Mouse (Mus musculus) lung, embryonic 16.5 days (tissue): ENCODE results near the gene AI481877. TPM values are rescaled to one million over a fixed set of nuclear protein-coding genes. Genes with fewer than 3 reads are reported as not detected.

Source experiments
- ATAC-seq: fragments of 200-750 bp; cut with Nextera tagmentation; 2 replicates; pipeline ENCODE4 v1.8.0; 2017; ENCODE audit warnings: low read depth, mild to moderate bottlenecking, moderate library complexity
- H3K27ac ChIP-seq: fragments of 300-500 bp; sonication (generic); 2 replicates; pipeline ENCODE4 v1.5.1; 2014; ENCODE audit warnings: mild to moderate bottlenecking, control low read depth, low read length
- H3K27me3 ChIP-seq: fragments of 300-500 bp; sonication (generic); 2 replicates; pipeline ENCODE4 v1.6.1; 2014; ENCODE audit warnings: low read depth, low read length, mixed read lengths; ENCODE audit not compliant: control insufficient read depth, insufficient read depth
- H3K36me3 ChIP-seq: fragments of 300-500 bp; sonication (generic); 2 replicates; pipeline ENCODE4 v1.6.1; 2014; ENCODE audit warnings: low read length; ENCODE audit not compliant: control insufficient read depth, insufficient read depth
- H3K4me1 ChIP-seq: fragments of 300-500 bp; sonication (generic); replicated peaks from 2 replicates; pipeline ENCODE4 v1.6.1; 2014; ENCODE audit warnings: low read length, mixed read lengths; ENCODE audit not compliant: control insufficient read depth, insufficient read depth
- H3K4me2 ChIP-seq: fragments of 300-500 bp; sonication (generic); 2 replicates; pipeline ENCODE4 v1.6.1; 2014; ENCODE audit warnings: low read depth, low read length, control low read depth
- H3K4me3 ChIP-seq: fragments of 300-500 bp; sonication (generic); 2 replicates; pipeline ENCODE4 v1.5.1; 2014; ENCODE audit warnings: mild to moderate bottlenecking, low read length, control low read depth
- H3K9ac ChIP-seq: fragments of 300-500 bp; sonication (generic); 2 replicates; pipeline ENCODE4 v1.6.1; 2014; ENCODE audit warnings: low read length, control low read depth
- H3K9me3 ChIP-seq: fragments of 300-500 bp; sonication (generic); 2 replicates; pipeline ENCODE4 v1.6.1; 2016; ENCODE audit warnings: low read length; ENCODE audit not compliant: control insufficient read depth
- WGBS: fragments of 180-500 bp; shearing (Covaris S2); extraction: QIAGEN DNeasy Blood & Tissue Kit; methylation state at CpG from one replicate; pipeline ENCODE4 v1.1.7; 2014; 5-methylcytosine and 5-hydroxymethylcytosine counted together
- polyA plus RNA-seq: library from polyadenylated mRNA; unstranded; fragments of >200 nt; fragmentation: Nextera tagmentation; extraction: Ambion mirVana; gene quantifications from 2 replicates; pipeline ENCODE4 v1.2.1, GENCODE M21; 2015

The AI481877 gene
- polyA plus RNA-seq, 1 experiment from 2014 or later = not detected

- 89% methylated on average over 3 of the region's 3 CpGs for WGBS
- ATAC-seq = no peak
Measured at GRCm38 (mm10) chr4:59015181-59015580, 123.6 kb downstream of the AI481877 start.

GRCm38 (mm10) chr4:59011446-59011845 is 127.3 kb downstream of the AI481877 start:
- H3K4me3 ChIP-seq = no peak overlapping the region
- no peak overlapping the region for H3K27ac ChIP-seq
- no peaks in the 10 kb centered on the region for H3K36me3 ChIP-seq
- H3K9ac ChIP-seq = no peak overlapping the region
- H3K4me1 ChIP-seq = peaks cover 6% of the 10 kb centered on the region; the same call in 1 of the 2 replicates
- H3K4me2 ChIP-seq = no peak overlapping the region
- H3K27me3 ChIP-seq = no peaks in the 10 kb centered on the region
- ATAC-seq = no peak
- no peaks in the 10 kb centered on the region for H3K9me3 ChIP-seq
- WGBS = 47% methylated on average over 3 of the region's 3 CpGs

More at GRCm38 (mm10) chr4:59015181-59015580, 123.6 kb downstream of the AI481877 start:
- Histone ChIP-seq H3K4me3 (no peak overlapping the region), H3K27me3 (no peaks in the 10 kb centered on the region), H3K36me3 (peaks cover 9% of the 10 kb centered on the region), H3K9me3 (no peaks in the 10 kb centered on the region), H3K4me2 (no peak overlapping the region), H3K9ac (no peak overlapping the region), H3K4me1 (peaks cover 6% of the 10 kb centered on the region; the same call in 1 of the 2 replicates), H3K27ac (no peak overlapping the region)

- Histone ChIP-seq H3K27me3 (no peaks in the 10 kb centered on the region), H3K27ac (no peak overlapping the region), H3K9me3 (no peaks in the 10 kb centered on the region), H3K36me3 (no peaks in the 10 kb centered on the region), H3K4me3 (no peak overlapping the region), H3K9ac (no peak overlapping the region), H3K4me1 (peaks cover 13% of the 10 kb centered on the region), H3K4me2 (no peak overlapping the region)
- 73% methylated on average over 4 of the region's 4 CpGs for WGBS
- ATAC-seq = no peak
Measured at GRCm38 (mm10) chr4:59009696-59010095, 129.1 kb downstream of the AI481877 start.

- 87% methylated on average over 7 of the region's 7 CpGs for WGBS
- no peak for ATAC-seq
- peaks cover 18% of the 10 kb centered on the region for H3K4me1 ChIP-seq
Measured at GRCm38 (mm10) chr4:59009186-59009585, 129.6 kb downstream of the AI481877 start.

GRCm38 (mm10) chr4:59007974-59008373 is 130.8 kb downstream of the AI481877 start:
- no peak for ATAC-seq
- peaks cover 25% of the 10 kb centered on the region for H3K4me1 ChIP-seq
- no peaks in the 10 kb centered on the region for H3K36me3 ChIP-seq
- no peak overlapping the region for H3K4me3 ChIP-seq
- 75% methylated on average over 5 of the region's 5 CpGs for WGBS
- no peak overlapping the region for H3K9ac ChIP-seq
- no peak overlapping the region for H3K27ac ChIP-seq
- no peak overlapping the region for H3K4me2 ChIP-seq
- H3K9me3 ChIP-seq = no peaks in the 10 kb centered on the region
- no peaks in the 10 kb centered on the region for H3K27me3 ChIP-seq

More at GRCm38 (mm10) chr4:59009186-59009585, 129.6 kb downstream of the AI481877 start:
- Histone ChIP-seq H3K36me3 (no peaks in the 10 kb centered on the region), H3K27ac (no peak overlapping the region), H3K9me3 (no peaks in the 10 kb centered on the region), H3K4me3 (no peak overlapping the region), H3K9ac (no peak overlapping the region), H3K27me3 (no peaks in the 10 kb centered on the region), H3K4me2 (no peak overlapping the region)

GRCm38 (mm10) chr4:59007016-59007415 is 131.8 kb downstream of the AI481877 start:
- H3K9me3 ChIP-seq = no peaks in the 10 kb centered on the region
- no peak overlapping the region for H3K4me2 ChIP-seq
- WGBS = 69% methylated on average over 6 of the region's 6 CpGs

GRCm38 (mm10) chr4:59006211-59006610 is 132.6 kb downstream of the AI481877 start:
- 0 out of 2 replicates have a peak overlapping the region, but pooled peaks have one; percentile 8 for H3K9ac ChIP-seq
- H3K27ac ChIP-seq = no peak overlapping the region
- H3K36me3 ChIP-seq = no peaks in the 10 kb centered on the region
- WGBS = 62% methylated on average over 8 of the region's 8 CpGs
- ATAC-seq = no peak
- H3K27me3 ChIP-seq = no peaks in the 10 kb centered on the region
- H3K4me3 ChIP-seq = no peak overlapping the region
- H3K4me2 ChIP-seq = no peak overlapping the region
- peaks cover 21% of the 10 kb centered on the region for H3K4me1 ChIP-seq
- no peaks in the 10 kb centered on the region for H3K9me3 ChIP-seq

More at GRCm38 (mm10) chr4:59007016-59007415, 131.8 kb downstream of the AI481877 start:
- no peaks in the 10 kb centered on the region for H3K27me3 ChIP-seq
- no peak overlapping the region for H3K9ac ChIP-seq
- H3K4me3 ChIP-seq = no peak overlapping the region
- peaks cover 25% of the 10 kb centered on the region for H3K4me1 ChIP-seq
- no peak overlapping the region for H3K27ac ChIP-seq
- H3K36me3 ChIP-seq = no peaks in the 10 kb centered on the region
- no peak for ATAC-seq

GRCm38 (mm10) chr4:59003806-59004200 is 135.0 kb downstream of the AI481877 start:
- H3K27me3 ChIP-seq = no peaks in the 10 kb centered on the region
- peak overlapping the region; percentile 95 for H3K9ac ChIP-seq
- 21% methylated on average over 7 of the region's 7 CpGs for WGBS
- H3K4me2 ChIP-seq = peak overlapping the region; percentile 90
- peak overlapping the region; percentile 92 for H3K4me3 ChIP-seq
- H3K27ac ChIP-seq = no peak overlapping the region
- no peaks in the 10 kb centered on the region for H3K36me3 ChIP-seq
- peaks cover 19% of the 10 kb centered on the region for H3K4me1 ChIP-seq
- no peaks in the 10 kb centered on the region for H3K9me3 ChIP-seq
- ATAC-seq = no peak

GRCm38 (mm10) chr4:59002948-59003805 is 135.6 kb downstream of the AI481877 start, which contains the start of gene Gm20503:
Gm20503 (plus strand) TSS chr4:59003210.
- Histone ChIP-seq H3K4me1 (peaks cover 19% of the 10 kb centered on the region), H3K9me3 (no peaks in the 10 kb centered on the region), H3K27me3 (no peaks in the 10 kb centered on the region), H3K4me3 (peak within 1 kb of the TSS; percentile 92), H3K9ac (peak within 1 kb of the TSS; percentile 95), H3K27ac (peak within 1 kb of the TSS; percentile 87), H3K4me2 (peak within 1 kb of the TSS; percentile 90), H3K36me3 (no peaks in the 10 kb centered on the region)
- ATAC-seq = peak; percentile 99
- under 1% methylated on average over 81 of the region's 89 CpGs for WGBS
